In the genomic region with DNA sequence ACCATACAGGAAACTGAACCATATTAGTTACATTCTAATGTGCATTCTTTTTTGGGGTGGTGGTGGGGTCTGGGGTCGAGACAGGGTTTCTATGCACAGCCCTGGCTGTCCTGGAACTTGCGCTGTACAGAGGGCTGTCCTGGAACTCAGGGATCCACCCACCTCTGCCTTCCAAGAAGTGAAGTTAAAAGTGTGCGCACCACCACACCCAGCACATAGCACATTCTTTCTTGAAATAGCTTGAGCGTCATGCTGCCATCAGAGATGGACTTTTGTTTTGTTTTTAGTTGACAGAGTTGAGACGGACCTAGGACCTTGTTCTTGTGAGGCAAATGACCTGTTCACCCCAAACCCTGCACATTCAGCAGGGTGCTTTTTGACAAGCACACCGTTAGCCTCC, we compare ENCODE assay signal across 28 mouse cellular contexts. TPM values are rescaled to one million over a fixed set of nuclear protein-coding genes. Genes with fewer than 3 reads are reported as not detected.
A peak's percentile ranks its signal among the peaks of the same experiment; 100 is the strongest.
DNase-seq lines count a peak whose midpoint lies in the region; ATAC-seq and TF ChIP-seq lines count a peak whose summit lies in the region.
"Had no signal": no experiment of that assay in that cellular context is flagged by ENCODE, and none has a peak within 500 bp of the region (broad histone marks: within the 10 kb centered on the region; RNA-seq: fewer than 3 reads in every experiment).

No protein-coding gene starts in this region.

- H3K9ac ChIP-seq in embryonic facial prominence, embryonic 15.5 days: no peak overlapping the region
- H3K9ac ChIP-seq in liver, adult 2 months (ENCODE audit: low read depth, low read length): no peak overlapping the region
- H3K9ac ChIP-seq in liver, embryonic 11.5 days (ENCODE audit: low read depth, low read length): no peak overlapping the region
- no peak overlapping the region for H3K9ac ChIP-seq in hindbrain, embryonic 16.5 days (ENCODE audit: low read depth, low read length)
- H3K9ac ChIP-seq: embryonic facial prominence, embryonic 13.5 days; forebrain, embryonic 13.5 days; hindbrain, embryonic 14.5 days had no signal

- no peak for TF ChIP-seq CTCF in liver, adult 2 months (IDR thresholded peaks at IDR 0.05; ENCODE audit: low read depth, low read length)

- 57% methylated on average over 6 of the region's 6 CpGs for WGBS in embryonic facial prominence, embryonic 15.5 days
- 75% methylated on average over 6 of the region's 6 CpGs for WGBS in embryonic facial prominence, embryonic 10.5 days
- WGBS in heart, embryonic 10.5 days: 71% methylated on average over 6 of the region's 6 CpGs
- 57% methylated on average over 6 of the region's 6 CpGs for WGBS in liver, adult 2 months
- 84% methylated on average over 6 of the region's 6 CpGs for WGBS in liver, embryonic 11.5 days
- 78% methylated on average over 6 of the region's 6 CpGs for WGBS in hindbrain, embryonic 16.5 days

- peak; percentile 43; the same call in 1 of the 2 replicates for ATAC-seq in embryonic facial prominence, embryonic 15.5 days (ENCODE audit: insufficient number of reproducible peaks, low FRiP score, low TSS enrichment, low read depth)
- no peak for ATAC-seq in liver, embryonic 11.5 days (replicated peaks; ENCODE audit: low FRiP score)
- no peak for ATAC-seq in hindbrain, embryonic 16.5 days
- ATAC-seq: forebrain, embryonic 13.5 days; forebrain, embryonic 16.5 days had no signal

- intact Hi-C loops in heart, postnatal 10 days (cut with DNase I): loop anchor here (5.0 kb wide), 1 partner anchor 45 kb away; the partner anchor contains the start of gene Bdh2

- H3K27me3 ChIP-seq in embryonic facial prominence, embryonic 15.5 days: no peaks in the 10 kb centered on the region
- no peaks in the 10 kb centered on the region for H3K27me3 ChIP-seq in embryonic facial prominence, embryonic 10.5 days (replicated peaks; ENCODE audit: low read depth, poor library complexity, severe bottlenecking)
- H3K27me3 ChIP-seq in heart, embryonic 10.5 days (ENCODE audit: insufficient read depth, poor library complexity, severe bottlenecking): no peaks in the 10 kb centered on the region
- H3K27me3 ChIP-seq in liver, adult 2 months (ENCODE audit: control insufficient read depth, insufficient read depth, low read length): no peaks in the 10 kb centered on the region
- H3K27me3 ChIP-seq in liver, embryonic 11.5 days (replicated peaks; ENCODE audit: control insufficient read depth, insufficient read depth, low read length): no peaks in the 10 kb centered on the region
- H3K27me3 ChIP-seq in hindbrain, embryonic 16.5 days (replicated peaks; ENCODE audit: control insufficient read depth, insufficient read depth, low read length): no peaks in the 10 kb centered on the region
- H3K27me3 ChIP-seq: forebrain, embryonic 13.5 days had no signal

- no peaks in the 10 kb centered on the region for H3K4me1 ChIP-seq in embryonic facial prominence, embryonic 15.5 days
- H3K4me1 ChIP-seq in embryonic facial prominence, embryonic 10.5 days: 0 out of 2 replicates have a peak, but pooled peaks cover 3% of the 10 kb centered on the region
- H3K4me1 ChIP-seq in heart, embryonic 10.5 days: no peaks in the 10 kb centered on the region
- H3K4me1 ChIP-seq in liver, adult 2 months (ENCODE audit: control insufficient read depth, insufficient read depth, low read length): no peaks in the 10 kb centered on the region
- no peaks in the 10 kb centered on the region for H3K4me1 ChIP-seq in liver, embryonic 11.5 days (replicated peaks; ENCODE audit: control insufficient read depth, insufficient read depth, low read length)
- no peaks in the 10 kb centered on the region for H3K4me1 ChIP-seq in hindbrain, embryonic 16.5 days (ENCODE audit: control insufficient read depth, insufficient read depth, low read depth, low read length)
- H3K4me1 ChIP-seq: forebrain, embryonic 13.5 days had no signal

- H3K4me3 ChIP-seq in embryonic facial prominence, embryonic 15.5 days (replicated peaks): no peak overlapping the region
- H3K4me3 ChIP-seq in embryonic facial prominence, embryonic 10.5 days: no peak overlapping the region
- H3K4me3 ChIP-seq in heart, embryonic 10.5 days: no peak overlapping the region
- no peak overlapping the region for H3K4me3 ChIP-seq in liver, adult 2 months (ENCODE audit: insufficient read depth, low read depth, low read length)
- H3K4me3 ChIP-seq in liver, embryonic 11.5 days (ENCODE audit: low read depth, low read length): no peak overlapping the region
- H3K4me3 ChIP-seq in hindbrain, embryonic 16.5 days (ENCODE audit: low read length): no peak overlapping the region
- H3K4me3 ChIP-seq: embryonic facial prominence, embryonic 13.5 days; forebrain, embryonic 10.5 days; forebrain, embryonic 13.5 days; heart, adult 2 months had no signal

- H3K79me2 ChIP-seq in liver, adult 2 months (ENCODE audit: control insufficient read depth, insufficient read depth, low read length): no peaks in the 10 kb centered on the region

- no peak for DNase-seq in embryonic facial prominence, embryonic 10.5 days (ENCODE audit: low spot score)
- peak; percentile 18 to 20 for DNase-seq in heart, postnatal 10 days
- no peak for DNase-seq in heart, embryonic 10.5 days (ENCODE audit: low spot score)
- peak; percentile 46 for DNase-seq in liver, adult 2 months (ENCODE audit: extremely low read depth, low read depth, low spot score)
- DNase-seq in liver, embryonic 11.5 days (ENCODE audit: low spot score): no peak
- DNase-seq: adrenal gland, adult 2 months; adrenal gland, postnatal 14 days; cerebellum, adult 11 months; cerebellum, adult 2 months; cerebellum, adult 9-11 months; cerebellum, postnatal 25 days; gastrocnemius, postnatal 10 days; gastrocnemius, postnatal 36 days; heart, postnatal 14 days; heart, postnatal 4 days had no signal

- H3K27ac ChIP-seq in embryonic facial prominence, embryonic 15.5 days (replicated peaks): no peak overlapping the region
- no peak overlapping the region for H3K27ac ChIP-seq in embryonic facial prominence, embryonic 10.5 days (replicated peaks)
- H3K27ac ChIP-seq in heart, embryonic 10.5 days: no peak overlapping the region
- no peak overlapping the region for H3K27ac ChIP-seq in liver, adult 2 months (replicated peaks; ENCODE audit: insufficient read depth, low read depth, low read length)
- H3K27ac ChIP-seq in liver, embryonic 11.5 days (ENCODE audit: low read depth, low read length): no peak overlapping the region
- H3K27ac ChIP-seq in hindbrain, embryonic 16.5 days (ENCODE audit: low read depth, low read length): no peak overlapping the region
- H3K27ac ChIP-seq: embryonic facial prominence, embryonic 13.5 days; forebrain, embryonic 10.5 days; forebrain, embryonic 13.5 days; heart, adult 2 months; hindbrain, embryonic 14.5 days had no signal

- H3K4me2 ChIP-seq in embryonic facial prominence, embryonic 15.5 days (replicated peaks): no peak overlapping the region
- H3K4me2 ChIP-seq in liver, embryonic 11.5 days: no peak overlapping the region
- H3K4me2 ChIP-seq in hindbrain, embryonic 16.5 days (ENCODE audit: low read length): no peak overlapping the region
- H3K4me2 ChIP-seq: embryonic facial prominence, embryonic 13.5 days; forebrain, embryonic 13.5 days; hindbrain, embryonic 14.5 days had no signal

- no peaks in the 10 kb centered on the region for H3K9me3 ChIP-seq in embryonic facial prominence, embryonic 15.5 days (replicated peaks)
- H3K9me3 ChIP-seq in embryonic facial prominence, embryonic 10.5 days: no peaks in the 10 kb centered on the region
- H3K9me3 ChIP-seq in heart, embryonic 10.5 days: no peaks in the 10 kb centered on the region
- no peaks in the 10 kb centered on the region for H3K9me3 ChIP-seq in liver, embryonic 11.5 days (ENCODE audit: control insufficient read depth, low read length)
- no peaks in the 10 kb centered on the region for H3K9me3 ChIP-seq in hindbrain, embryonic 16.5 days (ENCODE audit: control insufficient read depth, low read length)
- H3K9me3 ChIP-seq: embryonic facial prominence, embryonic 13.5 days; forebrain, embryonic 10.5 days; forebrain, embryonic 13.5 days had no signal

- H3K36me3 ChIP-seq in embryonic facial prominence, embryonic 15.5 days: no peaks in the 10 kb centered on the region
- H3K36me3 ChIP-seq in embryonic facial prominence, embryonic 10.5 days (replicated peaks): no peaks in the 10 kb centered on the region
- H3K36me3 ChIP-seq in heart, embryonic 10.5 days: no peaks in the 10 kb centered on the region
- H3K36me3 ChIP-seq in liver, adult 2 months (ENCODE audit: control insufficient read depth, insufficient read depth, low read length): no peaks in the 10 kb centered on the region
- no peaks in the 10 kb centered on the region for H3K36me3 ChIP-seq in liver, embryonic 11.5 days (ENCODE audit: control insufficient read depth, insufficient read depth, low read length)
- H3K36me3 ChIP-seq in hindbrain, embryonic 16.5 days (ENCODE audit: control insufficient read depth, insufficient read depth, low read length): no peaks in the 10 kb centered on the region
- H3K36me3 ChIP-seq: embryonic facial prominence, embryonic 13.5 days; forebrain, embryonic 10.5 days had no signal

- no peak for TF ChIP-seq POLR2A in liver, adult 2 months (IDR thresholded peaks at IDR 0.05; ENCODE audit: extremely low read depth, insufficient read depth, low read length)

RNA-seq across cellular contexts. Expression of gene Slc9b2, which starts 19.7 kb away (rescaled TPM):
- polyA plus RNA-seq in embryonic facial prominence, embryonic 15.5 days (2015; fragmentation: Nextera tagmentation; extraction: Ambion mirVana): 4.0 and 5.1 TPM in 2 replicates
- 3.0 and 3.8 TPM in 2 replicates for polyA plus RNA-seq in embryonic facial prominence, embryonic 10.5 days (2016; fragmentation: Nextera tagmentation; extraction: Ambion mirVana)
- under 1 TPM; 0.20 to 0.43 TPM for total RNA-seq in heart, postnatal 10 days (2021)
- polyA plus RNA-seq in heart, embryonic 10.5 days (2016; fragmentation: Nextera tagmentation; extraction: Ambion mirVana): 1.5 and 2.1 TPM in 2 replicates
- 0.20 and 0.28 TPM in 2 replicates for total RNA-seq in liver, adult 2 months (2014; rRNA removed)
- polyA plus RNA-seq in liver, adult 2 months (2012; rRNA removed): 0.11 TPM in 1 of 2 replicates, not detected in the other
- polyA plus RNA-seq in liver, embryonic 11.5 days (2014; fragmentation: Nextera tagmentation; extraction: Ambion mirVana): 0.62 and 1.0 TPM in 2 replicates
- 2.3 and 2.6 TPM in 2 replicates for polyA plus RNA-seq in hindbrain, embryonic 16.5 days (2015; fragmentation: Nextera tagmentation; extraction: Ambion mirVana)
- total RNA-seq: gastrocnemius, adult 18-20 months; gastrocnemius, postnatal 36 days had no signal

RNA-seq across cellular contexts. Expression of gene Slc9b1, which starts 20.7 kb away (rescaled TPM):
- polyA plus RNA-seq in embryonic facial prominence, embryonic 15.5 days (2015; fragmentation: Nextera tagmentation; extraction: Ambion mirVana): 0.24 TPM in 1 of 2 replicates, not detected in the other
- 0.62 TPM in 1 of 2 replicates, not detected in the other for polyA plus RNA-seq in embryonic facial prominence, embryonic 10.5 days (2016; fragmentation: Nextera tagmentation; extraction: Ambion mirVana)
- total RNA-seq in heart, postnatal 10 days (2021): under 1 TPM; 0.45 to 0.60 TPM
- polyA plus RNA-seq in heart, embryonic 10.5 days (2016; fragmentation: Nextera tagmentation; extraction: Ambion mirVana): 0.44 TPM in 1 of 2 replicates, not detected in the other
- 0.09 TPM in 1 of 2 replicates, not detected in the other for total RNA-seq in liver, adult 2 months (2014; rRNA removed)
- polyA plus RNA-seq in liver, adult 2 months (2012; rRNA removed): not detected in 2 replicates
- 0.16 and 0.23 TPM in 2 replicates for polyA plus RNA-seq in liver, embryonic 11.5 days (2014; fragmentation: Nextera tagmentation; extraction: Ambion mirVana)
- 0.10 TPM in 1 of 2 replicates, not detected in the other for polyA plus RNA-seq in hindbrain, embryonic 16.5 days (2015; fragmentation: Nextera tagmentation; extraction: Ambion mirVana)
- total RNA-seq: common myeloid progenitor, adult 5-6 weeks; gastrocnemius, adult 18-20 months; gastrocnemius, postnatal 10 days; gastrocnemius, postnatal 36 days had no signal
- polyA plus RNA-seq: cerebellum, adult 2 months; forebrain, embryonic 13.5 days; forebrain, embryonic 16.5 days; heart, embryonic 14.5 days; hindbrain, embryonic 11.5 days had no signal

RNA-seq across cellular contexts. Expression of gene Bdh2, which starts 46.2 kb away (rescaled TPM):
- 10.5 and 13.4 TPM in 2 replicates for polyA plus RNA-seq in embryonic facial prominence, embryonic 15.5 days (2015; fragmentation: Nextera tagmentation; extraction: Ambion mirVana)
- polyA plus RNA-seq in embryonic facial prominence, embryonic 10.5 days (2016; fragmentation: Nextera tagmentation; extraction: Ambion mirVana): 9.7 and 10.3 TPM in 2 replicates
- 1 to 10 TPM; 5.1 to 6.6 TPM for total RNA-seq in heart, postnatal 10 days (2021)
- polyA plus RNA-seq in heart, embryonic 10.5 days (2016; fragmentation: Nextera tagmentation; extraction: Ambion mirVana): 3.6 and 3.9 TPM in 2 replicates
- total RNA-seq in liver, adult 2 months (2014; rRNA removed): 14.8 and 24.2 TPM in 2 replicates
- polyA plus RNA-seq in liver, adult 2 months (2012; rRNA removed): 15.2 and 15.9 TPM in 2 replicates
- polyA plus RNA-seq in liver, embryonic 11.5 days (2014; fragmentation: Nextera tagmentation; extraction: Ambion mirVana): 1.3 and 1.7 TPM in 2 replicates
- 4.1 and 4.8 TPM in 2 replicates for polyA plus RNA-seq in hindbrain, embryonic 16.5 days (2015; fragmentation: Nextera tagmentation; extraction: Ambion mirVana)
- total RNA-seq: granulocyte monocyte progenitor cell, adult 5-6 weeks had no signal

Comparison
In these comparisons a context has a peak if more than half of its experiments do, and no peak if none do; other contexts are left out.
1. DNase-seq: peak in heart, postnatal 10 days (2 of 2) and liver, adult 2 months (single experiment); none in embryonic facial prominence, embryonic 10.5 days (single experiment), heart, embryonic 10.5 days (single experiment) and liver, embryonic 11.5 days (single experiment).